Mouse (Mus musculus) hindbrain, embryonic 16.5 days (tissue): ENCODE measurements around the gene Tmcc2. TPM values are rescaled to one million over a fixed set of nuclear protein-coding genes. Genes with fewer than 3 reads are reported as not detected.

ENCODE experiments used
- ATAC-seq: fragments of 200-750 bp; cut with Nextera tagmentation; 2 replicates; pipeline ENCODE4 v1.8.0; 2017; ENCODE audit warnings: moderate TSS enrichment, moderate library complexity
- H3K27ac ChIP-seq: fragments of 300-500 bp; sonication (generic); 2 replicates; pipeline ENCODE4 v1.5.1; 2014; ENCODE audit warnings: low read depth, mild to moderate bottlenecking, control low read depth, low read length, moderate library complexity
- H3K27me3 ChIP-seq: fragments of 300-500 bp; sonication (generic); replicated peaks from 2 replicates; pipeline ENCODE4 v1.6.1; 2014; ENCODE audit warnings: low read length; ENCODE audit not compliant: control insufficient read depth, insufficient read depth
- H3K36me3 ChIP-seq: fragments of 300-500 bp; sonication (generic); 2 replicates; pipeline ENCODE4 v1.6.1; 2014; ENCODE audit warnings: mild to moderate bottlenecking, low read length, moderate library complexity, mixed read lengths; ENCODE audit not compliant: control insufficient read depth, insufficient read depth
- H3K4me1 ChIP-seq: fragments of 300-500 bp; sonication (generic); 2 replicates; pipeline ENCODE4 v1.6.1; 2014; ENCODE audit warnings: low read depth, low read length; ENCODE audit not compliant: control insufficient read depth, insufficient read depth
- H3K4me2 ChIP-seq: fragments of 300-500 bp; sonication (generic); 2 replicates; pipeline ENCODE4 v1.6.1; 2014; ENCODE audit warnings: mild to moderate bottlenecking, low read length, control low read depth, moderate library complexity
- H3K4me3 ChIP-seq: fragments of 300-500 bp; sonication (generic); 2 replicates; pipeline ENCODE4 v1.5.1; 2014; ENCODE audit warnings: mild to moderate bottlenecking, low read length, control low read depth, moderate library complexity
- H3K9ac ChIP-seq: fragments of 300-500 bp; sonication (generic); 2 replicates; pipeline ENCODE4 v1.6.1; 2014; ENCODE audit warnings: low read depth, mild to moderate bottlenecking, control low read depth, low read length, moderate library complexity
- H3K9me3 ChIP-seq: fragments of 300-500 bp; sonication (generic); 2 replicates; pipeline ENCODE4 v1.6.1; 2014; ENCODE audit warnings: mild to moderate bottlenecking, low read length, moderate library complexity; ENCODE audit not compliant: control insufficient read depth
- WGBS: fragments of 180-500 bp; shearing (Covaris S2); extraction: QIAGEN DNeasy Blood & Tissue Kit; methylation state at CpG from one replicate; pipeline ENCODE4 v1.1.7; 2014; 5-methylcytosine and 5-hydroxymethylcytosine counted together
- polyA plus RNA-seq: library from polyadenylated mRNA; unstranded; fragments of >200 nt; fragmentation: Nextera tagmentation; extraction: Ambion mirVana; gene quantifications from 2 replicates; pipeline ENCODE4 v1.2.1, GENCODE M21; 2015

Tmcc2 gene
- polyA plus RNA-seq, 1 experiment from 2014 or later, result 26.6 TPM

DNA sequence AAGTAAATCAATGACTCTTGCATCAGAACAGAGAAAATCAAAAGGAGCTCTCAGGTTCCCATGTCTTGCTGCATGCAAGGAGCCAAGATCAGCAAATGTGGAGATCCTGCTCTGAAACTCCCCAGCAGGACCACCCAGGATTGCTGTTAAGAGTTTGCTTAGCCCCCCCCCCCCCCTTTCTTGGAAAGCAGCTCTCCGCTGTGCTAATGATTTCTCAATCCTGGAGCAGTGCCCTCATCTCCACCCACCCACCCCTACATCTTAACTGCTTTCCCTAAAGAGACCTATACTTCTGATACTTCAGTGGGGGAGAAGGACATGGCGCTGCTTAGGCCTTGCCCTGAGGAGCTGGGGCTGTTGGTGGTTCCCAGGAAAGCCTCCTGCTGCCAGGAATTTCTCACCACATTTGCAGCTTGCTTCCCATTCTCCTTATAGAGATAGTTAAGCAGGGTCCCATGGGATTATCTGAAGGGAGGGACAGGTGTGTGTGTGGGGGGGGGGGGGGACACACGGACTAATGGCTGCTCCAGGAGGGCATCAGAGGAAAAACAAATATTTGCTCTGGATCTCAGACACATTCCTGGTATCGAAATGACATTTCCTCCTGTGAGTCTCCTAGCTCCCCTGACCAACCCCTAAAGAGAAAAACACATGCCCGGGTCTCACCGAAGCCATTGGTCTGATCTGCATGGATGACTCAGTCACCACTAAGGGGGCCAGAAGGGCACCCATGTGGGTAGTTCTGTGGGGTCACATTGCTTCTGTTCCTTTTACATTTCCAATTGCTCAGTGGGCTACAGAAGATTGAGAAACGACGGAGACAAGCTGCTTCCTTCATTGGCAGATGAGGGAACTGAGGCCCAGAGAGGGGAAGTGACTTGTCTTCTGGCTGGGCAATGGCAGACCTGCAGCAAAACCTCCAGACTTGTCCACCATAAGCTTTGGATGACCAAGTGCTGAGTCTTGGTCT is 72.9 kb downstream of the Tmcc2 start:
- Histone ChIP-seq H3K4me2 (peak overlapping the region; percentile 93), H3K36me3 (no peaks in the 10 kb centered on the region), H3K9ac (peak overlapping the region; percentile 28; the same call in 1 of the 2 replicates), H3K4me3 (no peak overlapping the region), H3K4me1 (peaks cover 47% of the 10 kb centered on the region), H3K27ac (peak overlapping the region; percentile 54), H3K9me3 (no peaks in the 10 kb centered on the region), H3K27me3 (no peaks in the 10 kb centered on the region)
- WGBS, result 29% methylated on average over 7 of the region's 8 CpGs
- ATAC-seq, result no peak

DNA sequence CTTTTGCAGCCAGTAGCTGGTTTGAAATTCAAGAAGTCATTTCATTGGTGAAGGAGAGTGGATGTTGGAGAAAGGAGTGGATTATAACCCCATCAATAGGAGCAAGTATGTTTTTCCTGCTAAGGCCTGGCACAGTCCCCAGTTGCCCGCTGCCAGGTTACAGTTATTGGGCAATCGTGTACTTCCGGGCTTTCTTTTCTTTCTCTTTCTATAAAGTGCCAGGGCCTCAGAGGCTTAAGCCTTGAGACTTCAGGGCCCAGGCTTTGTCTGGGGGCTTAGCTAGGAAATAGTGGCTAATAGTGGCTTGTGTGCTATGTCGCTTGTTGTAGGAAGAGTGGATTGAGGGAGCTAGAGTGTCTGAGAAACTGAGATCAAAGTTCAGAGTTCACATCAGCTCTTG is 73.7 kb downstream of the Tmcc2 start:
- Histone ChIP-seq H3K36me3 (no peaks in the 10 kb centered on the region), H3K9me3 (no peaks in the 10 kb centered on the region), H3K9ac (no peak overlapping the region; the same call in 1 of the 2 replicates), H3K27me3 (no peaks in the 10 kb centered on the region), H3K4me1 (peaks cover 39% of the 10 kb centered on the region), H3K4me3 (peak overlapping the region; percentile 63), H3K27ac (peak overlapping the region; percentile 21), H3K4me2 (peak overlapping the region; percentile 93)
- 25% methylated on average over 4 of the region's 4 CpGs for WGBS
- ATAC-seq, result no peak

DNA sequence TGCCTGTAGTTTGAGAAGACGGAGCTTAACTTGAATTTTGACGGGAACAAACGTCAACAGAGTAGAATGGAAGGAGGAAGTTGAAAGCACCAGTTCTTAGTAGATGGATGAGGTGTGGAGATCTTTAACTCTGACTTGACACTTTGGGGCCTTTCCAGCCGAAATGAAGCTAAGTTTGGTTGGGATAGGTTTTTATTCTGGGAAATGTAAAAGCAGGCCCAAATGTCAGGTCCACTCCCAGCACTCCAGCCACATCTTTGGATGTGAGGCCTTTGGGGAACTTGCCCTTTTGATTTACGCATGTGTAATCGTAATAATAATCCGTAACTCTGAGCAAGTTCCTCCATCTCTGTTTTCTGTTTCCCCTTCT is 74.5 kb downstream of the Tmcc2 start:
- H3K27me3 ChIP-seq, result no peaks in the 10 kb centered on the region
- H3K4me3 ChIP-seq, result peak overlapping the region; percentile 63
- 18% methylated on average over 7 of the region's 7 CpGs for whole genome bisulfite sequencing
- H3K4me2 ChIP-seq, result peak overlapping the region; percentile 93
- no peaks in the 10 kb centered on the region for H3K9me3 ChIP-seq
- no peak for ATAC-seq
- no peaks in the 10 kb centered on the region for H3K36me3 ChIP-seq
- peaks cover 36% of the 10 kb centered on the region for H3K4me1 ChIP-seq
- peak overlapping the region; percentile 74 for H3K9ac ChIP-seq
- peak overlapping the region; percentile 57 for H3K27ac ChIP-seq

- Histone ChIP-seq H3K4me1 (peaks cover 36% of the 10 kb centered on the region), H3K36me3 (no peaks in the 10 kb centered on the region), H3K4me2 (peak within 1 kb of the TSS; percentile 93), H3K27me3 (no peaks in the 10 kb centered on the region), H3K27ac (peak within 1 kb of the TSS; percentile 57), H3K9me3 (no peaks in the 10 kb centered on the region), H3K4me3 (peak within 1 kb of the TSS; percentile 63), H3K9ac (peak within 1 kb of the TSS; percentile 74)
- peak; percentile 93 for ATAC-seq
- WGBS, result under 1% methylated on average over 66 of the region's 67 CpGs
Measured at GRCm38 (mm10) chr1:132315889-132316624, 75.0 kb downstream of the Tmcc2 start, which contains the start of gene Nuak2. Gene Nuak2 (plus strand): TSS chr1:132316126.

DNA sequence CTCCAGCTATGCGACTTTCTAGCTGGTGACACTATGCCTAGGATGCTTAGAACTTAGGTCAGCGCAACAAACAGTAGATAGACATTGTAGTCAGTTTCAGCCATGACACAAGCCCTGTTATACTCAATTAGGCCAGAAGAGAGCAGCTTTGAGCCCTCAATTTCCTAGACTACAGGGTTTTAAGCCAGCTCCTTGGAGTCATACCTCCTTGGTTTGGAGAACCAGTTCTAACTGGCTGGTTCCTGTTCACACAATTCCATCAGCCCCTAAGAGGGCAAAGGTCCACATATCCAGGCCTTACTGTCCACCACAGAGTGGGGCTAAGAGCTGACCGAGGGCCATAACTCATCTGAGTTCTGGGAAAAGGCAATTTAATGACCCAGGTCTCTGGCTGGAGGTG is 78.4 kb downstream of the Tmcc2 start:
- WGBS, result 55% methylated on average over 3 of the region's 3 CpGs
- Histone ChIP-seq H3K4me1 (peaks cover 16% of the 10 kb centered on the region), H3K4me3 (no peak overlapping the region), H3K9ac (no peak overlapping the region), H3K27me3 (no peaks in the 10 kb centered on the region), H3K27ac (no peak overlapping the region), H3K36me3 (no peaks in the 10 kb centered on the region), H3K9me3 (no peaks in the 10 kb centered on the region), H3K4me2 (no peak overlapping the region)
- ATAC-seq, result no peak

DNA sequence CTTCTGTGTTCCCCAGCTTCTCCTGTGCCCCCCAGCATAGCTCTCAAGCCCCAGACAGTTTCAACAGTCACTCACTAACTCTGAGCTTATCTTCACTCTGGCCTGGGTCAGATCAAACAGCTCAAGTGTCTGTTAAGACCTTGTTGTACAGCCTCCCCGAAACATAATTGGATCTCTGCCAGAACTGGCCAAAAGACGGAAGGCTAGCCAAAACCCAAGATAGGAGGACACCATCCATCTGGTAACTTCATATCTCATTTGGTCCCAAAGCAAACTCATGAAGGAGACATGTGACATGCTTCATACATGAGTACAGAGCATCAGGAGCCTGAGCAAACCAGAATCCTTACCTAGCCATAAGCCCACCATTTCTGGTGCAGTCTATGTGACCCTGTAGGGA is 79.0 kb downstream of the Tmcc2 start:
- Histone ChIP-seq H3K27ac (no peak overlapping the region), H3K4me1 (peaks cover 9% of the 10 kb centered on the region), H3K4me3 (no peak overlapping the region), H3K4me2 (no peak overlapping the region), H3K9ac (no peak overlapping the region), H3K27me3 (no peaks in the 10 kb centered on the region), H3K36me3 (no peaks in the 10 kb centered on the region), H3K9me3 (no peaks in the 10 kb centered on the region)
- 59% methylated on average over 2 of the region's 2 CpGs for WGBS
- no peak for ATAC-seq

DNA sequence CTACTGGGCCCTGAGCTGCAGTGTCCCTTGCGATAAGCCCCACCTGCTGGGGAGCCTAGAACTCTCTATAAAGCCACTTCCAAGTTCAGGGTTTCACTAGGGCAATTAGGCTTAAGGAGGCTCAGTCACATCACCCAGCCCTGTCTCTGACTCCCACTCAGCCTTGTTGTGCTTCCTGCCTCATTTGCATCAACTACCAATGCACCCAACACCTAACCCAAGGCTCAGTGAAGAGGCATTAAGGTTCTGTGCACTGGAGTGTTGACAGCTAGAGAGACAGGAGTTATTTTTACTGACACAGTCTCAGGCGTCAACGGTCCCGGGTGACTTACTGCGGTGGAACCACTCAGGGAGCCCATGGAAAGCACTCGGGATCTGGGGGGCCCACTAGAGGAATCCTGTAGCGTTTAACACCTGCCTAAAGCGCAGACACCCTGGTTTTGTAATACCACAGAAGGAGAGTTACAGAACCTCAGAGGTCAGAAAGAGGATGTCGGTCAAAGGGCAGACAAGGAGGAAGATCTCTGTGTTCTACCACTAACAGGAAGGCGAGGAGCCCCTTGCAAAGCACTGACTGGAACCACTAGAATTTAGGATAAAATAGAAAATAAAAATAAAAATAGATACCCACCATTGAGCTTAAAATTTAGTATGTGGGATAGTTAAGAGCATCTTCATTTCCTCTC is 79.8 kb downstream of the Tmcc2 start:
- WGBS, result 80% methylated on average over 10 of the region's 10 CpGs

GRCm38 (mm10) chr1:132310754-132311153 is 80.3 kb downstream of the Tmcc2 start:
- no peaks in the 10 kb centered on the region for H3K27me3 ChIP-seq

More for the DNA sequence above, 79.8 kb downstream of the Tmcc2 start:
- Histone ChIP-seq H3K4me1 (peaks cover 4% of the 10 kb centered on the region), H3K4me3 (no peak overlapping the region), H3K36me3 (no peaks in the 10 kb centered on the region), H3K9ac (no peak overlapping the region), H3K4me2 (no peak overlapping the region), H3K9me3 (no peaks in the 10 kb centered on the region), H3K27me3 (no peaks in the 10 kb centered on the region), H3K27ac (no peak overlapping the region)
- no peak for ATAC-seq

More at GRCm38 (mm10) chr1:132310754-132311153, 80.3 kb downstream of the Tmcc2 start:
- 72% methylated on average over 7 of the region's 7 CpGs for WGBS
- Histone ChIP-seq H3K4me3 (no peak overlapping the region), H3K27ac (no peak overlapping the region), H3K4me1 (peaks cover 4% of the 10 kb centered on the region), H3K4me2 (no peak overlapping the region), H3K9me3 (no peaks in the 10 kb centered on the region), H3K36me3 (no peaks in the 10 kb centered on the region), H3K9ac (no peak overlapping the region)
- ATAC-seq, result no peak
